Mouse (Mus musculus) brain, adult 2 months (tissue): ENCODE measurements around the gene Fbrsl1.
A peak's percentile ranks its signal among the peaks of the same experiment; 100 is the strongest.

Experiments used
- DNase-seq: peaks from one replicate; pipeline ENCODE4 v3.0.0; 2011; ENCODE audit warnings: low read depth, low spot score

The Fbrsl1 gene

DNA sequence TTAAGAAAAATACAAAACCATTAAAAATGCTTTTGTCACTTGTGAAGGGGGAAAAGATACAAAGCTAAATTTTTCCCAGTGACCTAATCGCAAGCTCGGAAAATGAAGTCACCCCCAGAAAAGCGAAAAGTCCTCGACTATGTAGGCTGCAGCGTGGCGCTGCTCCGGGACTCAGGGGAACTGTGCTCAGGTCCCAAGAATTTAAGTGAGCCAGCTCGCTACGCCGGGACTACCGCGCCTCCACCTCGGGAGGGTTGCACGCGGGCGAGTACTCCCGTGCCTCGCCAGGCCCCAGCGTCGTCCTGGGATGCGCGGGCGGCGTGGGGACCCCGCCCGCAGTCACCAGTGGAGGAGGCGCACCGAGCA, 85.5 kb downstream of the Fbrsl1 start:
- no peak for DNase-seq

DNA sequence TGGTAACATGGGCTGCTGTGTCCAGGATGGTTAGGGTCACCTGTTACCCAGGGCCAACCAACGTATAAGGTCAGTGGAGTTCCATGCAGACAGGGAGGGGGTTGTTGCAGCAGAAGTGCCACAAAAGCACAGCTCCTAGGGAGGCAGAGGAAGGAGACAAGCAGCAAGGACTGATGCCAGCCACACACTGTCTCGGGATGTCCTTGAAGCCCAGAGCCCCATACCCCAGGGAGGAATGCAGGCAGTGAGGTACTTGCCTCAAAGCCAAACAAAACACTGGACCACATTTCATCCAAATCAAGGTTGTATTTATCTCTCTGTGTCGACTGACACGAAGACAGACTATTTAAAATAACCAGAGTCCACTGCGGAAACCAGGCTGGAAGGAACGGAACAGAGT, 86.8 kb downstream of the Fbrsl1 start:
- no peak for DNase-seq

DNA sequence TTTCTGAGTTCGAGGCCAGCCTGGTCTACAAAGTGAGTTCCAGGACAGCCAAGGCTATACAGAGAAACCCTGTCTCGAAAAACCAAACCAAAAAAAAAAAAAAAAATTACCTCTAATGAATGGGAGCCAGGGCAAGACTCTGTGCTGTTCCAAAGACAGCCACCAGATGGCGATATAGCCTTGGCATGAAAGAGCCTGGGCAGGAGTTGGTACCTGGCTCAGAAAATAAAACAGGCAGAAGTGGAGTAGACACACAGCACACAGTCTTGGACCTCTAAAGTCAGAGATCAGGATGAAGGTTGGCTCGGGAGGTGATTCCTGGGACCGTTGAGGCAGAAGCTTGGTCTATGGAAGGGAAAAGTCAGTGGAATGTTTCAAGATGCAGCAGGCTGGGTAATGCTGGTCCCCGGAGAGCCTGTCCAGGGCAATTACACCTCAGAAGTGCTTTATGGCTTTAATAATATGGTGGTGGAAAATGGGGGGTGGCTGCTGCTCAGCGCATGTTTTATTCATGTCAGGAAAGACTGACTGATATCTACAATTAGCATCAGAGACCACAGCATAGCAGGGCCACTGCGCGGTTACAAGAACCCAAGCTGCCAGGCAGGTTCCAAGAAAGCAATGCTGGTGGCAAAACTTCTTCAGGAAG, 90.6 kb downstream of the Fbrsl1 start:
- DNase-seq: peak; percentile 91

DNA sequence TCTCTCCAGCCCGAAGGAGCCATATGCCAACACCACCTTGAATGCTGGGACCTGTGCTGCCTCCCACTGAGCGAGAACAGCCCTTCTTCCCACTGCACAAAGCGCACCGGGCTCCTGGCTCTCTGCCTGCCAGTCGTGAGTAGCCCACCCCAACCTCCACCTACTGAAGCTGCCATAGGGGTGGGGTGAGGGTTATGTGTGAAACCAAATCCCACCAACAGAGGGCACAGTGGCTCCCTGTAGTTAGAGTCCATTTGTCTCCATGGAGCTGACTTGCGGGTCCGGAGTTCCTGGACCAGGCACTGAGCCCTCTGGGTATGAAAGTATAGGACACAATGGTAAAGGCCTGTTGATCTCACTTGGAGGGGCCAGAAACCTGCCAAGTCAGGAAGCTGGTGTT, 93.6 kb downstream of the Fbrsl1 start:
- DNase-seq: peak; percentile 40

DNA sequence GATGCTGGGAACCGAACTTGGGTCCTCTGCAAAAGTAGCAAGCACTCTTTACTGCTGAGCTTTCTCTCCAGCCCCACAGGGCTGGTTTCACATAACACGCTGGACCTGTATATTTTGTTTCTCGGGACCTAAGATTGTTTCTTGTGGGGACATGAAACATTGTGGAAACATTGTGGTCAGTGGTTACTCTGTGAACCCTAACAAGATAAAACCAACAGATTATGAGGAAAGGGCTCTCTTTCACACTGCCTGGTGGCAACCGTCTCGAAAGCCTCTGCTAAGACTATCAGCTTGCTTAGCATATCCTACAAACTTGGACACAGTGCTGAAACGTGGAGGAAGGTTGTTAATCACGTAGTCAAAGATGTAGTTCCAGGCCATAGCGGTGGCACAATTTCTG, 101.3 kb downstream of the Fbrsl1 start:
- no peak for DNase-seq

DNA sequence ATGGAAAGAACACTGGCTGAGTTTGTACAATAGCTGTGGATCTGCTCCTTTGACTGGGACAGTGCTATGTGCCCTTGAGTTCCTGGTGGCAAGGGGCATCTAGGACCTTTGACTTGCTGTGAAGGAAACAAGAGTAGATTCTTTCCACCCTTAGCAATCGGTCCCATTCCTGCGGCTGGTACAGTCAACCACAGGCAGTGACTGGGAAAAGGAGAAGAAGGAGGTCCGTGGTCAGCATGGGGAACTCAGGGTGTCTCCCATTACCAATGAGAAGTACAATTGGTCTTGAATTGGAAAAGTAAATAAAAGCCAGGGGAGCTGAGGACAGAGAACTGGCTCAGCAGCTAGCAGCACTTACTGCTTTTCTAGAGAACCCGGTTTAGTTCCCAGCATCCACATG, 102.8 kb downstream of the Fbrsl1 start:
- DNase-seq: no peak

DNA sequence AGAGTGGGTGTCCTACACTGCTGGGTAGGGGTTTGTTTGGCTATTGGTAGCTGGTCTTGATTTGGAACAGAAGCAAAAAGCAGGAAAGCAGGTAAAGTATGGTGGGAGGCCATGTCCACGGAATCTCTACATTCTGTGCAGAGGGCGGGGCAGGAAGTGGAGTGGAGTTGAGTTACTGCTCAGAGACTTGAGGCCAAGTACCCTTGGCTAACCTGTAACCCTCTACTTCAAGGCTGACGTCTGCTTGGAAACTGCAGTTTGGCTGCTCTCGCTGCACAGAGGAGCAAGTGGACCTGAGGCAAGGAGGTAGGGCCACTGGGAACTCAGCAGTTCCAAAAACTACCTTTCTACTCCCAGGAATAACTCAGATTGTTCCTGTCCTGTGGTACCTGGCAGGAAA, 103.8 kb downstream of the Fbrsl1 start, which contains the start of gene Lrcol1:
Lrcol1 (plus strand) TSS at position 207 of the 400 bp plus-strand sequence.
- no peak for DNase-seq

DNA sequence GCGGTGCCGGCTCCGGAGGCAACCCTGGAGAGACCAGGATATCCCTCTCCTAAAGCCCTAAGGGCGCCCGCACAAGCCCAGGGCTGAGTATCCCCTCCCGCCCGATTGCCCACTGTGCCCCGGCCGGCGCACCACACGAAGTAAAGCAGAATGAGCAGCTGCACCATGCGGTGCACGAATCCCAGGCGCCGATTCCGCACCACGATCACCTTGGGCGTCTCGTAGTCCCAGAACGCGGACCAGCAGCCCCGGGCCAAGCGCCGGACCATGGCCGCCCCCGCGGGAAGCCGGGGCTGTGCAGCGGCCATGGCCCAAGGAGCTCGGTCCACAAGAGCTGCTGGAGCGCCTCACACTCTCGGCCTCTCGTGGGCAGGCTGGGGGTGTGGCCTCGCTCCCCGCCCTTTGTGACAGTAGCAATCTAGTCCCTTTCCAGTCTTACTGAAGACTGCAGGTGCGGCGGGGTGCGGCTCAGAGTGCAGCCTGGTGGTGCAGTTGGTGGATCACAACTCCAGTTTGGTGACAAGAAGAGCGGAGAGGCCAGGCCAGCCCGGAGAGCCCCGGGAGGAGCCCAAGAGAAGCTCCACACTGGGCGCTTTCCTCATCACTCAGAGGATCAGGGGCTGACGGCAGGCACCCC, 105.5 kb downstream of the Fbrsl1 start, which contains the start of gene P2rx2:
P2rx2 (minus strand) TSS at position 565 of the 637 bp plus-strand sequence.
- DNase-seq: peak; percentile 15

DNA sequence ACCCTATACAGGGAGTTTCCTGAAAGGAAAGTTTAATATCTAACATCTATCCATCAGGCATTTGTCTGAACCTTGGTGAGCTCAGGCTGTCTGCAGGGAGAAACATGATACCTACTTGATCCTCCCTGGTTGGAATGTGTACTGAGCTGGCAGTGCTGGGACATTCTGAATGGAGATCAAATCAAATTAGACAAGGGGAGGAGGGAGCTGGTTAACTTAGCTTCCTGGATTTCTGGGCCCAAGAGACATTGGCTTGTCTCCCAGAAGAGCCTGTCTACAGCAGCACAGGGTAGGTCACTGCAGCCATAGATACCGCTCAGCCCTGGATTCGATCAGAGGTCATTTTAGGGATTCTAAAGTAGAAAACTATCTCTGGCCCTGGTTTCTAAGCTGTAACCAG, 109.5 kb downstream of the Fbrsl1 start:
- DNase-seq: no peak

DNA sequence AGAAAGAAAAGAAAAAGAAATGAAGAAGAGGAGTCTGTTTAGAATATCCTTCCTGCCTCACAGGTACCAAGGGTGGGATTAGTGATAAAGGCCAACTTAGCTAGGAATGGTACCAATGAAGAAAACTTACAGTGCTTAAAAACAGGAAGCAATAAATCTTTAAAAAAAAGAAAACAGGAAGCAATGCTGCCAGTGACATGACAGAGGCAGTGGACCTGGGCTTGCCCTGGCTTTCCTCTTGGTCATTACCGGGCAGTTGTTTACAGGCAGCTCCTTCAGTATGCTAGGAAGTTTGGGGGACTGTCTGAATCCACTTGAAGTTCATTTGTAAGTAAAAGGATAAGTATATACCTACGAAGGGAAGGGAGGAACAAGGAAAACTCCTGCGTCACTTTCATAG, 117.8 kb downstream of the Fbrsl1 start:
- DNase-seq: no peak

DNA sequence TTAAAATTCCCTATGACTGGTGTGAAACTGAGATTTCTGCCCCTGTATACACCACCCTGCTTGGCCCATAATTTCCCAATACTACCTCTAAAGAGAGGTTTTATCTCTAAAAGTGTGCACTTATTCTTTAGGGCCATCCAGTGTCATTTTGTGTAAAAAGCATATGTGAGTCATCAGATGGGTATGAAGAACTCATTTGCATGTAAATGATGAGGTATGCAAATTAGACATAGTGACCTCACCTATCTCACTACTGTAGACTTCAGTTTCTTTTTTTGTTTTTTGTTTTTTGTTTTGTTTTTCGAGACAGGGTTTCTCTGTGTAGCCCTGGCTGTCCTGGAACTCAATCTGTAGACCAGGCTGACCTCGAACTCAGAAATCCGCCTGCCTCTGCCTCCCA, 135.2 kb downstream of the Fbrsl1 start:
- DNase-seq: no peak
